Mouse (Mus musculus) frontal cortex, adult 2 months (tissue): ENCODE data around the gene Sv2b. TPM values are rescaled to one million over a fixed set of nuclear protein-coding genes. Genes with fewer than 3 reads are reported as not detected.
"Not testable (repeated sequence)": the region's sequence is repeated elsewhere in the genome, so short reads cannot be mapped to it uniquely, and the experiment has no call there.

Experiments used
- DNase-seq, 2 experiments: peaks; one replicate each; pipeline ENCODE4 v3.0.0; 2022; ENCODE audit warnings: low spot score in 1 of 2; ENCODE audit errors: extremely low spot score in 1 of 2
- polyA plus RNA-seq: library from polyadenylated mRNA; depleted of rRNA; stranded (reverse); fragments of >200 nt; gene quantifications from 2 replicates; pipeline ENCODE4 v1.2.3, GENCODE M21; 2012

Sv2b gene
- polyA plus RNA-seq, 1 experiment: 139 TPM

DNA sequence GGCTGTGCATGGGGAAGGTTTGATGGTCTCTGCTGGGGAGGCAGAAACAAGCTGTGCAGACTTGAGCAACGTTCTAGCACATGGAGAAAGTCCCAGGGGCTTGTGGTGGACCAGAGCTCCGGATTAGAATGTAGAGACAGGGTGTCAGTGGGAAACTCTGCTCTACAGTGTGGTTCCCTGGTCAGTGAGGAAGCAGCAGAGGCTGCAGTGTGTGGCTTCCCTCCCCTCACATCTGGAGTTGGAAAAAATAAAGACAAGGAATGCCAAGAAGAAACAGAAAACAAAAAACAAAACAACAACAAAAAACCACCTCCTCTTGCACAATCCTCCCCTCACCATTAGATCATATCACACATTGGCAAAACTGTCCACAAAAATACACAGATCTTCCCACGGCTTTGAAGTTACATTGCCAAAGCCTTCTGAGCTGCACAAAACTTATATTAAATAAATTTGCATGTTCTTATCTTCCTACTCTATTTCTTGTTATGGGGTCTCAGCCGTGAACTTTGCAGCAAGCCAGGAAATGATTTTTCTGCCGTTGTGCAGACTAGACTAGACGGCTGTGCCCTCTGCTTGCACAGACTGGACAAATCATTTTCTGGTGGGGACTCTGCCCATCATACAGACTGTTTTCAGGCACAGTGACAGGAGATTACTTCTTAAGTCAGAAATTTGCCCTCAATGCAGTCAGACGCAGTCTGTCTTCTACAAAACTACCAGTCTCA lies 86.2 kb downstream of the Sv2b start:
- no peak for DNase-seq

DNA sequence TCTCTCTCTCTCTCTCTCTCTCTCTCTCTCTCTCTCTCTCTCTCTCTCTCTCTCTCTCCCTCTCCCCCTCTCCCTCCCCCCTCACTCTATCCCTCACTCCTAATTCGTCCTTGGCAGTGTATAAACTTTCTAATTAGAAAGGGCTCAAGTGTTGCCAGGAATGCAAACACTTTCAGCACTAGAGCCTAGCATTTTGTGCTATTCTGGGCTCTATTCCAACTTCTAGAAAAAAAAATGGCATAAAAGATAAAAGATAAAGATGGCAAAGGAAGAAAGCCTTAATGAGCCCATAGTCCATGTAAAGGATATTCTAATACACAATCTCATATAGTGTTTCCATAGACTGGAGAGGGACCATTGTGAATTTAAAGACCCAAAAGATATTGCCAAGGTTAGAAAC lies 88.3 kb downstream of the Sv2b start:
- peak in 1 of 2 experiments; percentile 50 for DNase-seq

DNA sequence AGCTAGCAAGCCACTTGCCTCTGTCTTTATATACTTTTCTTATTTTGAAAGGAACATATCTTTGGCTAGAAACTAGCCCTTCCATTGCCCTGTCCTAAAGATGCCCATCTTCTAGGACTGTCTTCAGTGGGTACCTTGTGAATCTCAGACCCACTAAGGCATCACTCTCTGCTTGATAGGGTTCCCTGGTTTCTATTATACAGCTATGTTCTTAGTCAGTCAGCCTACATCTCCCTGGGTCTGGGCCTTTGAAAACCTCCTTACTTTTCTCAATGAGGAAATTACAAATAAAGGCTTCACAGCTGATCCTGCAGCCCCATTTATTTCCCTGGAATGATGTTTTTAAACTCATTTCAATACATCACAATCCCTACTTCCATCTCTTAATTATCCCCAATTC lies 88.8 kb downstream of the Sv2b start:
- no peak for DNase-seq

DNA sequence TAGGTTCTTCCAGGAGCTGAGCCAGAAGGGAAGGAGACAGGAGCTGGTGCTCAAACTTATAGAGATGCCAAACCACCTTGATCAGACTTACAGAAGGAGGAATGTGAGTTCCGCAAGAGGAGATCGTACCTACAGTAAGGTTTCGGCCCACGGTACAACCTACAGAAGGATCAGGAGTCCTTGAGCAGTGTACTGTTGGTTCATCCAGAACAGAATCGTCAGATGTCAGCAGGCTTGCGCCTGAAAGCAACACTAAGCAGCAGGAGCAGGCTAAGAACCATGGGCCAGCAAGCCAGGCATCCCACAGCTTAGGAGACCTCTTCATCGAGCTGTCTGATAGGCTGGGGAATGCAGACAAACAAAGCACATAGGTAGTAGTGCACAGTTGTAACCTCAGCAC lies 92.9 kb downstream of the Sv2b start:
- no peak for DNase-seq

DNA sequence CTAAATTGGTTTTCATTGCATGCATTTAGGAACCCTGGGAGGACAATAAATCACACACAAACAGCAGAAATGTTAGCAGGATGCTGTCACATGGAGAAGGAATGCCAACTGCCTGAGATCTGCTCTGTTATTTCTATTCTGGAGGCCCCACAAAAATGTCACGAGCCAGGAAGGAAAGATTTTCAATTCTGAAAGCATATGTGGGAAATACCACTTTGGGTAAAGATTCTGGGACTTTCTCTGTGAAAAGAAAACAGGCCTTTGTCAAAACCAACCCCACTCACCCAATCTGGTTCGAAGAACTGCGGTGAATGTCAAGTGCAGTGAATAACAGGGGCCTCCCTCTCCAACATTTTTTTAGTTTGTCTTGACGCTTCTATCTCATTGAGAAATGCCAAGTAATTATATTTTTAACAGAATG lies 99.8 kb downstream of the Sv2b start:
- DNase-seq: peak; percentile 66 to 77

DNA sequence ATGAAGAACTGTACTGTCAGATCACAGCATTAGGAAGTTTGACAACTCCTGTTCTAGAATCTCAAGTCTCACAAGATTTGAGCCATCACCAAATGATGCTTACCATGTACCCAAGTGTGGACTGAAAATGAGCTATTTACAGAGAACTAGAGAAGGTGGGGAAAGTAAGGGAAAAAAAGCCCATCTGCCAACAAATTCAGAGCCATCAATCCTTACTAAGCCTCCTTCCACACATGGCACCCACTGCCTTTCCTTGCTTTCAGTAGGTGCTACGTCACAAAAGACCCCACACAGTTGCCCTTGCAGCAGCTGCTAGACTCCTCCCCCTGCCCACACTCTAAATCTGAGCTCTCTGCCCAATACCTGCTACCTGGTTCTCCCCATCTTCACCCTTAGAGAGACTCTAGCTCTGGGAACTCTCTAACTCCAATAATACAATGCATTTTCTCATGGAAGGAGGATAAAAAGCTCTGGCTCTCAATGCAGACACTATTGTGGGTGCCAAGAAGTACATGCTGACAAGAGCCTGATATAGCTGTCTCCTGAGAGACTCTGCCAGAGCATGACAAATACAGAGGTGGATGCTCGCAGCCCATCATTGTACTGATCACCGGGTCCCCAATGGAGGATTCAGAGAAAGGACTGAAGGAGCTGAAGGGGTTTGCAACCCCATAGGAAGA lies 101.0 kb downstream of the Sv2b start:
- DNase-seq: peak in 1 of 2 experiments; percentile 51

DNA sequence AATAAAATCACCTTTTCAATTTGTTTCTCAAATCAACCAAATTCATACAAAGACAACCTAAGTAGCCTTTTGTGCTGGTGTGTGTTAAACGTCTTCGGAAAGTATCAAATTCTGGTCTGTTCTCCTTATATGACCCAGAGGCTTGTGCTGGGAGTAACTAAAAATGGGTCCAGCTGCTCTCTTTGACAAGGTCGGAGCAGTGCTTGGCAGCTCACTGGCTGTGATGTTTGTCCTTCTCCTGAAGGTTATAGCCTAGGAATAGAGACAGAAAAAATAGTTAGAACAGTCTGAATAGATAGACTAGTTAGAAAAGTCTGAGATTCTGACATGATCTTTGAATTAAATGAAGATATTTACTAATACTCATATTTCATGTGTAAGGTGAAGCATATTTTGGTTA lies 102.4 kb downstream of the Sv2b start:
- no peak for DNase-seq

DNA sequence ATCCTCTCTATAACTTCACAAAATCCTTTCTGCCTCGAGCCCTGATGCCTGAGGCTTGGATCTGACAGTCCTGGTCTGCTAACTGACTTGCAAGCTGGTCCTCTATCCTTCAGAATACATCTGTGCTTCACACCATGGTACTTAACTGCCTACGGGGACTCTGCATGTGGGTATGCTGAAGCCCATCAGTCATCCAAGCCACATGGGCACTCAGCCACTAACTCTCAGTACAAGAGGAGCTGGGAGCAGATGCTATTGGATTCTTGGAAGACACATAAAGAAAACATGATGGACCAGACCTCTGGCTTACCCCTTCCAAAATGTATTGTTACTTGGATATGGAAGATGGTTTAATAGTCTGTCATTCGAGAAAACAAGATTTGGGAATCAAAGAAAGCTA lies 103.7 kb downstream of the Sv2b start:
- DNase-seq: no peak

DNA sequence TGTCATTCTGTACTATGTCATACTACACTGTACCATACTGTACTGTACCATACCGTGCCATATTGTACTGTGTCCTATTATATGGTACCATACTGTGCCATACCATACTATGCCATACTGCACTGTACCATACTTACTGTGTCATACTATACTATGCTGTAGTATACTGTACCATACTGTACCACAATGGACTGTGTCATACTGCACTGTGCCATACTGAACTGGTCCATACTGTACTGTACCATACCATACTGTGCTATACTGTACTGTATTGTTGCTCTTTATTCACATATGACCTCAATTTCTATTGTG lies 114.2 kb downstream of the Sv2b start:
- DNase-seq: not testable (repeated sequence)

DNA sequence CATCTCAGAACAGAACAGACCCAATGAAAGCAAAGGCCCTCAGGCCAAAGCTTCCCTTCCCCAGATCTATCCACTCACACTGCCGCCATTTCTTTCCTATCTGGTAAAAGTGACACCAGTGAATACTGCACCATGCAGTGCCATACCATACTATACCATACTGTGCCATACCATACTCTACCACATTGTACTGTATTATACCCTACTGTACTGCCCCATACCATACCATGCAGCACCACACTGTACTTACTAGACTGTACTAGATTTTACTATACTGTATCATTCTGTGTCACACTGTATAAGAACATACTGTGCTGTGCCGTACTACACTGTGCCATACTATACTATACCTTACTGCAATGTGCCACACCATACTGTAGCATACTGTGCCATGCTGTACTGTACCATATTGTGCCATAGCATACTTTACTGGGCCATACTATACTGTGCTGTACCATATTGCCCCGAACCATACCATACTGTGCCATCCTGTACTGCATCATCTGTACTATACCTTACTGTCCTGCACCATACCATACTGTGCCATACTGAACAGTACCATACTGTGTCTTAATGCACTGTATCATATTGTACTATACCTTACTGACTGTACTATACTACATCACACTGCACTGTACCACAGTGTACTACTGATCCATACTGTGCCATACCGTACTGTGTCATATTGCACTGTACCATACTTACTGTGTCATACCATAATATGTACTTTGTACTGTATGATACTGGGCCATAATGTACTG lies 114.7 kb downstream of the Sv2b start:
- DNase-seq: no peak

DNA sequence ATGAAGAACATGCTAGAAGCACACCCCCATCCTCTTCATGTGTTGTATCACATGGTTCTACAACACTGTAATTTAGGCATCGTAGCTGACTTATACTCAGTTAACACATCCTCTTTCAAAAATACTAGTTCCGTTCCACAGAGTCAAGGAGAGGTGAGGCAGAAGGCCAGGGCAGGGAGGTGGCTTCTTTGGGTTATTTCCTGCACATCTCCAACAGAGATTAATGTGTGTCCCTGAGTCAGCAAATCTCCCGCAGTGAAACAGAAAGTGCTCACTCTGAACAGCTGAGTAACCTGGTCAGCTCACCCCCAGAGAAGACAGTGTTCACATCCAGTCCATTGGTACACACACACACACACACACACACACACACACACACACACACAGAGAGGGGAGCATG lies 118.9 kb downstream of the Sv2b start:
- no peak for DNase-seq

DNA sequence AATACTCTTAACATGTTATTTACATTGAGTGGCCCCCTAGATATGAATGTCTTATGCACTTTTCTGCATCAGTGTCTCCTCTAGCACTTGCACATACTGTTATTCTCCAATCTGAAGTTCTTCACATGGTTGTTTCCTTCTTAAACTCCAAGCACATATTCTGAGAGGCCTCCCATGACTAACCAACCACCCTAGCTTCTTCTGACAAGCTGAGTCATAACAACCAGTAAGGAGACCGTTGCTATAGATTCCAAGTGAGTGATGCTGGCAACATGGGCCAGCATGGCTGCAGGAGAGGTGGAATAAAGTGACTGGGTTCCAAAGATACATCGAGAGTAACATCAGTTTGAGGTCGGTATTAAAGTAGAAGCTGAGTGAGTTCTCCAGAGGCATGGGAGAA lies 134.0 kb downstream of the Sv2b start:
- DNase-seq: no peak

DNA sequence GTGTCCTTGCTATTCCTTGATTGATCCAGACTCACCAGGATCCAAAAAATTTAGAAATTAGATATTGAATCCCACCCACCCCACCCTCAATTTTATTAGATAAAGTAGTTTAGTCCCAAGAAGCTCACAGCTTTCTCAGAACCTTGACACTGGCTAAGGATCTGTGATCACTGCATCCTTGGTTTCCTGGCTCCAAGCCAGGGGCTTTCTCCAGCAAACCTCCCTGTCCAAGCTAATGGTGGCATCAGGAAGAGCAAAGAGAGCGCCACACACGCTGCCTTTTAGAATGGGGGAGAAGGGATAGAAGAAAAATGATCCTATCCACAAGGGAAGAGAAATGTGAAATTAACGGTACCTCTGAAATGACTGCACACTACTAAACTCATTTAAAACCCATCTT lies 141.6 kb downstream of the Sv2b start:
- DNase-seq: no peak

DNA sequence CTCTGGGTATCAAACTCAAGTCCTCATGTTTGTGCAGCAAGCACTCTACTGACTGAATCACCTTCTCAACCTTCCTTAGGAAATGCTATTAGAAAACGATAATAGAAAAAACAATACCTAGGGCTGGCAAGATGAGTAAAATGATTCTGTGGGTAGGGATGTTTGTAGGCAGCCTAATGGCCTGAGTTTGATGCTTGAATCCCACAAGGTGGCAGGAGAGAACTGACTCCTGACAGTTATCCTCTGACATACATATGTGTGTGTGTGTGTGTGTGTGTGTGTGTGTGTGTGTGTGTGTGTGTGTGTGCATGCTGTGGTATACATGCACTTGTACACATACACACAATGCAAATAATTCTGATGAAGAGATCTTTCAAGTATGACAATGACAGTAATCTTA lies 161.9 kb downstream of the Sv2b start:
- DNase-seq: no peak

DNA sequence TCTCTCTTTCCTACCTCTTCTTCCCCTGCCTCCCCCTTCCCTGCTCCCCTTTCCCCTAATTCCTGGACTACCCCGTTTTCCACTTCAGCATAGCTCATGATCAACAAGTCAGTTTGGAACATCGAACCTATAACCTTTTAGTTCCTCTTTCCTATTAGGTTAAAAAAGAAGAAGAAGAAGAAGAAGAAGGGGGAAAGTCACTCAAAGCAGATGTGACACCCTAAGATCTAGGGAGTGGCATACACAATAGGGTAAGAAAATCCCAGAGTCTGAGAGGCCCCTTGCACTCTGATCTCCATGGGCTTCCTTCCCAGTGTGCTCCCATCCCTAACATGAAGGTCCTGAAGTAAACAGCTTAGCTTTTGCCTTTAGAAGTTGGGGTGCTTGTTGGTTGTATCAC lies 166.3 kb downstream of the Sv2b start:
- DNase-seq: no peak

DNA sequence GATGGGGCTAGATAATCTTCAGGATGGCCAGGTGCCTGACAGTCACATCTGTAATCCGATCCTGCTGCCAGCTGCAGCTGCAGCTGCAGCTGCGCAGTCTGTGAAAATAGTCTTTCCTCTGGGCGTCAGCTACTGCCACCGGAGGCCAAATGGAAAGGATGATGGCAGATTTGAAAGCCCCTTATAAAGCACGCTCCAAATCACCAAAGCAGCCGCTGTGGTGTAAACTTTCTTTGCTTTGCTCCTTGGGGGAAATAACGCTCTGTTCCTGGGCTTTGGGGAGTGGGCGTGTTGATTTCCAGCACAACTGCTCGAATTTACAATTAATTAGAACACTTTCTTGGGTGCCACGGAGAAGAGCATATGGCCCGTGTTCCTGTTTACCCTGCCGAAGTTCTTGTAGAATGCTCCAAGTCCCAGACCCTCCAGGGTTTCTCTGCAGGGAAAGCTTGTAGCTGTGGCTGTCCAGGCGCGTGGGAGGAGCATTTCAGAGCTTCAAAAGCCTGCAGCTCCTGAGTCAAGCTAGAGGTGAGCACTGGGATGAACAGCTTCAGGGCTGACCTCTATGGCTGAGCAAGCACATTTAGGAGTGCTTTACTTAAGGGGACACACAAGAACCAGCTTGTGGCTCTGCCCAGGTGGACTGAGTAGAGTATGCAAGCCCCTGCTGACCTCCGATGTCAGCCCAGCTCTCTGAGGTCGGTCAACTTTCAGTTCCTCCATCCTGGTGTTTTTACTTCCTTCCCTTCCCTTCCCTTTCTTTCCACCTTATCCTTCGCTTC lies 167.0 kb downstream of the Sv2b start:
- peak in 1 of 2 experiments; percentile 47 for DNase-seq

DNA sequence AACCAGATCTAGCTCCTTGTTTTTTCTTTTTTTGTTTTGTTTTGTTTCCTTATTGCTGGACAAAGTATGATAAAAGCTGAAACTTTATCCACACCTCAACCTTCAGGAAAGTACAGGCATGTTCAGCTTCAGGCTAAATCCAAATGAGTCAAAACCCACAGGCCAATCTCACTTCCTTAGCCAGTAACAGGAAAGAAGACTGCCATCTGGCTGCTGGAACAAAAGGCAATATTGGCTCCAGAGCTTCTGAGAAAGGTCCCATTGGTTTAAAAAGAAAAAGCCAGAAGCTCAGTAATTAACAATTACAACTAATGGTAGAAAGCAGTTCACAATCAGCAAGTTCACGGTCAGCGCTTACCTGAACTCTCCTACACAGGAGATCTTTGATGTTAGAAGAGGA lies 169.8 kb downstream of the Sv2b start:
- no peak for DNase-seq

DNA sequence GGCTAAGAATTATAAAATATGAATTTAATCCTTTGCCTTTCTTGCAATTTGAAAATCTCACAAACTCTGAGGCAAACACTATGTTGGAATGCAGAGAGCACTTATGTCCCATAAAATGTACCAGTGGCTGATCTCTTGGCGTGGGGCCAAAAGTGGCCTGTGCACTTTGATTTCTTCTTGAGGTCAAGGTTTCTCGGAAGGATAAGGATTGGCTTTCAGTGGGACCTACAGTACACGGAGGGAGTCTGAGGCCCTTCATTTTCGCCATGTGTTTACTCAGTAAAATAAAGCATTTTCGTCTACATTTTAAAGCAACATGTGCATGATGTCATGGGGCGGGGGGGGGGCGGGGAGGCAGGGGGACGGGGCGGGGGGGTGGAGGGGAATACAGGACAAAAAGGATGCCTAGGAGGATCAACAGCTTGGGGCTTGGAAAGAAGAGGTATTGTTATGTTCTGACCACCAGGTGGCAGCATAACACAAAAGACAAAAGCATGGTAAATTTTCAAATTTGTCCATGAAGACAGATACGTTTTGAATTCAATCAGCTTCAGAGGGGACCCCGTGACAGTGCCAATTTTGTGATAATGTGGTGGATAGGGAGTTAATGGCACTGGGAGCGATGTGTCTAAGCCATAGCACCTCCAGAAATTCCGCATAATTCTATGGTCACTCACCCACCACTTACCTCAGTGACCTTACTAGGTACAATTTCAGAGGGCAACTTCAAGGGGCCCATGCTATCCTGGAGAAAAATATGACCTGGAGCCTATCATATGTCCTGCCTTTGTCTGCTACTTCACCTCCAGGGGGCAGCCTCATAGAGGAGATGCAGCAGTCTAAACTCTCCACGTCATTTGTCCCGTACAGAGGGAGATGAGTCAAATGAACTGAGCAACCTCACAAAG lies 174.1 kb downstream of the Sv2b start:
- peak in 1 of 2 experiments; percentile 58 for DNase-seq

DNA sequence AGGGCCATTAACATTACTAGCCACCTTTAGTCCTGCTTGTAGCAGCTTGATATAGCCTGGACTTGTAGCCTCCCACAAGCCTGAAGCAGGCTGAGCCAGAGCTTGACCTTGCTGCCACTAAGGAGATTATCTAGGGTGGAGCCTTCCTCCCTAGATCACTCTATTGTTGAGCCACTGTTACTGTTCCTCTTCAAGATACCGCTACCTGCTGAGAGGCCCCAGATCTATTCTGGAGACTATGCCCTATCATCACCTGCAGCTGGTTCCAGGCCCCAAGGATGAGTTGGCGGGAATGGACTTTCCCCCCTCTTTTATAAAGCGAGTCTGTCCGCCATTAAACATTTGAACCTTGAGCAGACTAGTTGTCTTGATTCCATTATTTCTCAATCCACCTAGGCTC lies 181.0 kb downstream of the Sv2b start:
- DNase-seq: no peak

DNA sequence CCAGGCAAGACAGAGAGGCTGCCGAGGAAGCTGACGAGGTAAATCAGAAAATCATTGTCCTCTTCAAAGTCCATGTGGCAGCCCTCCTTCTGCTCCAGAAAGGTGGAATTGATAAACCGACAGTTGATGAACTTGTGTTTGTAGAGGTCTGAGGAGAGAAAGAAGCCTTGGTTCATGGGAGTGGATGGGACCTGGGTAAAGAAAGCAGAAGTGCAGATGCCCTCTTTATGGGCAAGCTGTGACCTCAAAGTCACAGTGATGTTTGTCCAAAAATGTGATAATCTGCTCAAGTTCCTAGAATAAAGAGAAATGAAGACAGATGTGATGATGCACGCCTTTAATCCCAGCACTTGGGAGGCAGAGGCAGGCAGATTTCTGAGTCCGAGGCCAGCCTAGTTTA lies 185.0 kb downstream of the Sv2b start:
- DNase-seq: no peak
